Mouse (Mus musculus) olfactory bulb, adult 2 months (tissue): ENCODE results near the gene Lmtk2.

Source experiments
- CTCF ChIP-seq: fragments of 200-500 bp; IDR thresholded peaks from 2 replicates; pipeline ENCODE4 v1.5.1; 2012; ENCODE audit warnings: low read depth, mild to moderate bottlenecking, low read length, moderate library complexity; ENCODE audit not compliant: insufficient read depth
- POLR2A ChIP-seq: fragments of 200-500 bp; IDR thresholded peaks from 2 replicates; pipeline ENCODE4 v1.6.1; 2012; ENCODE audit warnings: mild to moderate bottlenecking, low read depth, low read length, moderate library complexity; ENCODE audit not compliant: insufficient read depth

- TF ChIP-seq POLR2A (no peak), CTCF (no peak)
These were observed 51.0 kb downstream of the Lmtk2 start for GRCm38 (mm10) chr5:144151270-144151669.
